Mouse (Mus musculus) limb, embryonic 14.5 days (tissue): ENCODE measurements at regions not wholly inside any gene's neighbourhood (a gene's known extent, or its start where the extent isn't known, plus 50 kb on each side); places are given as distances from the start of the nearest gene placed in this dataset.

Experiments
- ATAC-seq: fragments of 200-750 bp; cut with Nextera tagmentation; 2 replicates; pipeline ENCODE4 v1.8.0; 2017; ENCODE audit warnings: low read depth, moderate number of reproducible peaks, moderate TSS enrichment; ENCODE audit not compliant: low FRiP score
- DNase-seq: peaks from one replicate; pipeline ENCODE4 v3.0.0-alpha.2; 2015; ENCODE audit warnings: low spot score
- H3K27ac ChIP-seq: fragments of 300-500 bp; sonication (generic); replicated peaks from 2 replicates; pipeline ENCODE4 v1.5.1; 2014; ENCODE audit warnings: low read depth, mild to moderate bottlenecking, low read length, moderate library complexity, mixed read lengths
- H3K27me3 ChIP-seq: fragments of 300-500 bp; sonication (generic); 2 replicates; pipeline ENCODE4 v1.6.1; 2014; ENCODE audit warnings: low read length, mixed read lengths; ENCODE audit not compliant: control insufficient read depth, insufficient read depth
- H3K36me3 ChIP-seq: fragments of 300-500 bp; sonication (generic); 2 replicates; pipeline ENCODE4 v1.6.1; 2014; ENCODE audit warnings: mild to moderate bottlenecking, low read length, moderate library complexity, mixed read lengths; ENCODE audit not compliant: control insufficient read depth, insufficient read depth
- H3K4me1 ChIP-seq: fragments of 300-500 bp; sonication (generic); 2 replicates; pipeline ENCODE4 v1.6.1; 2014; ENCODE audit warnings: antibody characterized with exemption, low read length, mixed read lengths; ENCODE audit not compliant: control insufficient read depth, insufficient read depth
- H3K4me2 ChIP-seq: fragments of 300-500 bp; sonication (generic); replicated peaks from 2 replicates; pipeline ENCODE4 v1.6.1; 2014; ENCODE audit warnings: low read depth, mild to moderate bottlenecking, low read length, moderate library complexity; ENCODE audit not compliant: severe bottlenecking
- H3K4me3 ChIP-seq: fragments of 300-500 bp; sonication (generic); replicated peaks from 2 replicates; pipeline ENCODE4 v1.5.1; 2014; ENCODE audit warnings: low read length
- H3K9ac ChIP-seq: fragments of 300-500 bp; sonication (generic); 2 replicates; pipeline ENCODE4 v1.6.1; 2014; ENCODE audit warnings: mild to moderate bottlenecking, low read depth, low read length, moderate library complexity; ENCODE audit not compliant: severe bottlenecking
- H3K9me3 ChIP-seq: fragments of 300-500 bp; sonication (generic); 2 replicates; pipeline ENCODE4 v1.6.1; 2016; ENCODE audit warnings: low read length; ENCODE audit not compliant: control insufficient read depth
- POLR2A ChIP-seq: fragments of 200-500 bp; IDR thresholded peaks from 2 replicates; pipeline ENCODE4 v1.8.0; 2012; ENCODE audit warnings: inconsistent platforms, mild to moderate bottlenecking, moderate library complexity, borderline replicate concordance; ENCODE audit not compliant: insufficient read depth, insufficient read length; ENCODE audit errors: extremely low read depth
- WGBS: fragments of 180-500 bp; shearing (Covaris S2); extraction: QIAGEN DNeasy Blood & Tissue Kit; methylation state at CpG from one replicate; pipeline ENCODE4 v1.1.7; 2014; 5-methylcytosine and 5-hydroxymethylcytosine counted together

DNA sequence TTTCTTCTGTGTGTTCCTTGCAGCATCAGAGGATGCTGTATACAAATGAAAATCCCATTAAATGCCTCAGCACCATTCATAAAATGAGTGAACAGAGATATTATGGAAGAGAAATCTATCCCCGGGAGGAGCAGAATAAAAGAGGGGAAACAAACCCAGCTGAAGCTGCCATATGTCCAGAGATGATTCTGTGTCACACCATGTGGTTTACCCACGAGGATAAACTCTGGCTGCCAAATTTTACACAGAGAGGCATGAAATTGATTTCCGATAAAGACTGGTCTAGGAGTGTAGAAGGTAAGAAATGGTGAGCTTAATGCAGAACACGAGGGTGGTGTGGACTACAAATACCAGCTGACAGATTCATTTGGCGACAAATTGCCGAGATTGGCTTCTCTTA, 111.1 kb downstream of the Mbip start:
- no peak for ATAC-seq
- Histone ChIP-seq H3K27ac (no peak overlapping the region), H3K4me2 (no peak overlapping the region), H3K4me1 (no peaks in the 10 kb centered on the region), H3K9me3 (peaks cover 3% of the 10 kb centered on the region; the same call in 1 of the 2 replicates), H3K27me3 (no peaks in the 10 kb centered on the region), H3K9ac (no peak overlapping the region), H3K36me3 (no peaks in the 10 kb centered on the region), H3K4me3 (no peak overlapping the region)
- DNase-seq = no peak
- TF ChIP-seq POLR2A = no peak
- 62% methylated on average over 6 of the region's 6 CpGs for WGBS

DNA sequence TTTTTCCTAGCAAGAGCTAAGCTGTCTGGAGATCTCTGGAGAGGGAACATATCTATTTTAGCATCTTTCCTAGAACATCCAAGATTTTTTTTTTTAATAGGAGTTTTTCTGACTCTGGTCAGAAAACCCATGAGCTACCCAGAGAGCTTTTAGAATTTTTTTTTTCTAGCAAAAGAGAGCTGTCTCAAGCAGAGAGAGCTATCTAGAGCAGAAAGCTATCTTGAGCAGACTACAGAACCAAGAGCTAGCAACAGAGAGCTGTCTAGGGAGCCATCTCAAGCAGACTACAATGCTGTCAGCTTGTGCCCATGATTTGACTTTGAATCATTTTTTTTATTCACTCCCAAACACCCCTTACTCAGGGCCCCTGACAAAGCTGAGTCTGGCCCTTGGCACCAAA, 112.5 kb downstream of the Mbip start:
- no peak overlapping the region for H3K4me2 ChIP-seq
- H3K4me1 ChIP-seq = no peaks in the 10 kb centered on the region
- no peaks in the 10 kb centered on the region for H3K27me3 ChIP-seq
- H3K4me3 ChIP-seq = no peak overlapping the region
- no peak overlapping the region for H3K9ac ChIP-seq
- DNase-seq (no peak), ATAC-seq (no peak)
- no peak for TF ChIP-seq POLR2A
- no peaks in the 10 kb centered on the region for H3K36me3 ChIP-seq
- peaks cover 3% of the 10 kb centered on the region; the same call in 1 of the 2 replicates for H3K9me3 ChIP-seq
- no peak overlapping the region for H3K27ac ChIP-seq

DNA sequence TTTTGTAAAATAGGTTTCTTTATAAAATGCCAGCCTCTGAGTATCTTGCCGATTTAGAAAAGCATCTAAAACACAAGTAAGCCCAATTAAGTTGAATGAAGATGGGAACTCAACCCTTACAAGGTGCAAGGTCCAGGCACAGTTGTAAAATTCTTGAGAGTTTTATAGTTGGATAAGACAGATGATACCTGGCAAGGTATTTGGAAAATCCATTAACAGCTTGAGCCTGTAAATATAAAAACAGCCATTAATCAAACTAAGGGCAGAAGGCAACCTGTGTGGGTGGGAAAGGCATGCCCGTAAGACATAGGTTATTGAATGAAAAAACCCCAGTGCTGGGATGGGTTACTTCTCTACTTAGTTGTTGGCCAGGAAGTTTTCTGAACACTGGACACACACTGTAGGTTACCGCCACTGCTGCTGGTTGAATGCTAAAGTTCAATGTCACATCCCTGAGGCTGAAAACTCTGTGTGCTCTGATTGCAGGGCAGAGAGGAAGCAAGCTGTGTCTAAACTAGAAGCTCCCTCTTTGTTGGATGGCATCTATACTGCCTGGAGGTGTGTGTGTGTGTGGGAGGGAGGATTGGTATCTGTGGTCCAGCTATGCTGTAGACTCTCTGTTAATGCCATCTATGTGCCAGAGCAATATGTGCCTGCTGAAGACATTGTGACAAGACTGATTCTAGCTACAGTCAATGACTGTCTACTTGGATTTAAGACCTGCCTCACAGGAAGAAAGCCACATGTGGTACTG, 121.4 kb downstream of the Mbip start:
- no peak for DNase-seq
- 69% methylated on average over 3 of the region's 3 CpGs for WGBS
- TF ChIP-seq POLR2A = no peak

DNA sequence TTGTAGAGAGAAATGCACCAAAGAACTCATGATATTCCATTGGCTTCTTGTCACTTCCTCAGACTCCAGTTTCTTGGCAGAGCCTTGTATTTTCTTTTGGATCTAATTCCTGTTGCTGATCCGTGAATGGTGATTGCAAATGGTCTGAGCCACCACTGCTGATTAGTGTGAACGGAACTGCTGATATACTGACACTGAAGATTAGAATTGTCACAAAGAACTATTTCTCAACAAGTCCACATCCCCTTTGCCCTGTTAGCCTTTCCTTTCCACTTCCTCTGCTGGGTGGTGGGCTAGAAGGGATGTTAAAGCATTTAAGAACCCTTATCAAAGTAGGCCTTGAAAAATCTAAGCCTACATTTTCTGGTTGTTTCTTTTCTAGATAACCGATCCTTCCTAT, 152.2 kb downstream of the Mbip start:
- 93% methylated on average over 3 of the region's 3 CpGs for WGBS
- Histone ChIP-seq H3K27me3 (no peaks in the 10 kb centered on the region), H3K4me1 (no peaks in the 10 kb centered on the region), H3K9me3 (no peaks in the 10 kb centered on the region), H3K9ac (no peak overlapping the region), H3K4me3 (no peak overlapping the region), H3K4me2 (no peak overlapping the region), H3K27ac (no peak overlapping the region), H3K36me3 (no peaks in the 10 kb centered on the region)
- DNase-seq = no peak
- ATAC-seq = no peak
- no peak for TF ChIP-seq POLR2A

More for the DNA sequence above, 121.4 kb downstream of the Mbip start:
- H3K36me3 ChIP-seq = no peaks in the 10 kb centered on the region
- no peaks in the 10 kb centered on the region for H3K4me1 ChIP-seq
- no peak overlapping the region for H3K4me3 ChIP-seq
- no peak overlapping the region for H3K4me2 ChIP-seq
- no peak for ATAC-seq
- no peaks in the 10 kb centered on the region for H3K9me3 ChIP-seq
- H3K9ac ChIP-seq = no peak overlapping the region
- H3K27me3 ChIP-seq = no peaks in the 10 kb centered on the region
- no peak overlapping the region for H3K27ac ChIP-seq

DNA sequence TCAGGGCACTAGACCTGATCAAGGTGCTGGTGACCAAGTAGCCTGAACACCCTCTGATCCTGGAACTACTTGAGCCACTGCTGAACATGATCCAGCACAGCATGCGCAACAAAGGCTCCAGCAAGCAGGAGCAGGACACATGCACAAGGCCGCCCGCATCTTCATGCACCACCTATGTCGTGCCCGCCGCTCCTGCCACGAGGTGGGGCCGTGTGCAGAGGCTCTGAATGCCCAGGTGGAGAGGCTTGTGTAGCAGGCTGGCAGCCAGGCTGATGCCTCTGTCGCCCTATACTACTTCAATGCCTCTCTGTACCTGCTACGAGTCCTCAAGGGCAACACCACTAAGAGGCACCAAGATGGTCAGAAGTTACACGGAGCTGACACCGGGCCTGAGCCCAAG, 156.1 kb downstream of the Mbip start:
- no peak overlapping the region for H3K9ac ChIP-seq
- TF ChIP-seq POLR2A = no peak
- no peak overlapping the region for H3K4me3 ChIP-seq
- no peaks in the 10 kb centered on the region for H3K36me3 ChIP-seq
- 90% methylated on average over 12 of the region's 12 CpGs for WGBS
- DNase-seq = no peak
- H3K27ac ChIP-seq = no peak overlapping the region
- no peaks in the 10 kb centered on the region for H3K4me1 ChIP-seq
- no peaks in the 10 kb centered on the region for H3K9me3 ChIP-seq
- no peak overlapping the region for H3K4me2 ChIP-seq
- ATAC-seq = no peak
- H3K27me3 ChIP-seq = no peaks in the 10 kb centered on the region

GRCm38 (mm10) chr12:56160736-56161135, 185.0 kb downstream of the Mbip start:
- Histone ChIP-seq H3K9me3 (no peaks in the 10 kb centered on the region), H3K27me3 (no peaks in the 10 kb centered on the region), H3K4me2 (no peak overlapping the region), H3K4me3 (no peak overlapping the region), H3K36me3 (no peaks in the 10 kb centered on the region), H3K9ac (no peak overlapping the region), H3K4me1 (no peaks in the 10 kb centered on the region), H3K27ac (no peak overlapping the region)
- DNase-seq (no peak), ATAC-seq (no peak)
- TF ChIP-seq POLR2A = no peak
- 60% methylated on average over 3 of the region's 3 CpGs for WGBS
